Mouse (Mus musculus) intestine, embryonic 15.5 days (tissue): Measurements from ENCODE around the gene Vnn3. TPM values are rescaled to one million over a fixed set of nuclear protein-coding genes. Genes with fewer than 3 reads are reported as not detected.

Experiments
- ATAC-seq: fragments of 200-750 bp; cut with Nextera tagmentation; 2 replicates; pipeline ENCODE4 v1.8.0; 2017; ENCODE audit warnings: moderate TSS enrichment, moderate library complexity
- H3K27ac ChIP-seq: fragments of 300-500 bp; sonication (generic); 2 replicates; pipeline ENCODE4 v1.5.1; 2015; ENCODE audit warnings: mild to moderate bottlenecking, inconsistent platforms
- H3K27me3 ChIP-seq: fragments of 300-500 bp; sonication (generic); replicated peaks from 2 replicates; pipeline ENCODE4 v1.6.1; 2015; ENCODE audit warnings: inconsistent platforms
- H3K36me3 ChIP-seq: fragments of 300-500 bp; sonication (generic); 2 replicates; pipeline ENCODE4 v1.6.1; 2015; ENCODE audit warnings: inconsistent platforms
- H3K4me1 ChIP-seq: fragments of 300-500 bp; sonication (generic); replicated peaks from 2 replicates; pipeline ENCODE4 v1.6.1; 2015; ENCODE audit warnings: inconsistent platforms
- H3K4me2 ChIP-seq: fragments of 300-500 bp; sonication (generic); replicated peaks from 2 replicates; pipeline ENCODE4 v1.6.1; 2015; ENCODE audit warnings: mild to moderate bottlenecking, inconsistent platforms
- H3K4me3 ChIP-seq: fragments of 300-500 bp; sonication (generic); replicated peaks from 2 replicates; pipeline ENCODE4 v1.5.1; 2015; ENCODE audit warnings: inconsistent platforms
- H3K9ac ChIP-seq: fragments of 300-500 bp; sonication (generic); 2 replicates; pipeline ENCODE4 v1.6.1; 2015; ENCODE audit warnings: inconsistent platforms
- H3K9me3 ChIP-seq: fragments of 300-500 bp; sonication (generic); 2 replicates; pipeline ENCODE4 v1.6.1; 2016; ENCODE audit warnings: inconsistent platforms
- WGBS: fragments of 180-500 bp; shearing (Covaris S2); methylation state at CpG from one replicate; pipeline ENCODE4 v1.1.7; 2015; 5-methylcytosine and 5-hydroxymethylcytosine counted together
- polyA plus RNA-seq: library from polyadenylated mRNA; unstranded; fragments of >200 nt; fragmentation: Nextera tagmentation; extraction: Ambion mirVana; gene quantifications from 2 replicates; pipeline ENCODE4 v1.2.1, GENCODE M21; 2015

The Vnn3 gene
- polyA plus RNA-seq, 1 experiment from 2014 or later, result 0.28 TPM

- Histone ChIP-seq H3K27ac (no peak overlapping the region), H3K4me1 (no peaks in the 10 kb centered on the region), H3K4me3 (no peak overlapping the region), H3K4me2 (no peak overlapping the region), H3K9ac (no peak overlapping the region), H3K9me3 (no peaks in the 10 kb centered on the region), H3K36me3 (no peaks in the 10 kb centered on the region), H3K27me3 (no peaks in the 10 kb centered on the region)
- WGBS, result 80% methylated on average over 3 of the region's 3 CpGs
- no peak for ATAC-seq
Observed at GRCm38 (mm10) chr10:23837115-23837514, 14.1 kb upstream of the Vnn3 start.

GRCm38 (mm10) chr10:23838910-23839309 lies 12.4 kb upstream of the Vnn3 start:
- H3K4me1 ChIP-seq, result no peaks in the 10 kb centered on the region
- no peaks in the 10 kb centered on the region for H3K27me3 ChIP-seq
- H3K4me2 ChIP-seq, result no peak overlapping the region
- no peaks in the 10 kb centered on the region for H3K9me3 ChIP-seq
- H3K4me3 ChIP-seq, result no peak overlapping the region
- ATAC-seq, result peak; percentile 35
- no peaks in the 10 kb centered on the region for H3K36me3 ChIP-seq
- 90% methylated on average over 3 of the region's 3 CpGs for WGBS
- no peak overlapping the region for H3K9ac ChIP-seq
- H3K27ac ChIP-seq, result no peak overlapping the region

GRCm38 (mm10) chr10:23839368-23839767 lies 11.9 kb upstream of the Vnn3 start:
- H3K4me1 ChIP-seq, result no peaks in the 10 kb centered on the region
- H3K27ac ChIP-seq, result no peak overlapping the region
- no peak overlapping the region for H3K4me3 ChIP-seq
- no peak overlapping the region for H3K9ac ChIP-seq
- ATAC-seq, result peak; percentile 83
- 35% methylated on average over 9 of the region's 9 CpGs for WGBS
- no peaks in the 10 kb centered on the region for H3K27me3 ChIP-seq
- H3K9me3 ChIP-seq, result no peaks in the 10 kb centered on the region
- H3K4me2 ChIP-seq, result no peak overlapping the region
- H3K36me3 ChIP-seq, result no peaks in the 10 kb centered on the region

GRCm38 (mm10) chr10:23840496-23840895 lies 10.8 kb upstream of the Vnn3 start:
- H3K4me3 ChIP-seq, result no peak overlapping the region
- no peak overlapping the region for H3K4me2 ChIP-seq
- H3K4me1 ChIP-seq, result no peaks in the 10 kb centered on the region
- WGBS, result 79% methylated on average over 4 of the region's 4 CpGs
- no peaks in the 10 kb centered on the region for H3K9me3 ChIP-seq
- H3K36me3 ChIP-seq, result no peaks in the 10 kb centered on the region
- H3K9ac ChIP-seq, result no peak overlapping the region
- no peaks in the 10 kb centered on the region for H3K27me3 ChIP-seq
- no peak overlapping the region for H3K27ac ChIP-seq
- no peak for ATAC-seq

GRCm38 (mm10) chr10:23852096-23852495 lies 834 bp downstream of the Vnn3 start:
- H3K4me3 ChIP-seq, result no peak overlapping the region
- H3K27ac ChIP-seq, result no peak overlapping the region
- no peak overlapping the region for H3K4me2 ChIP-seq
- H3K9ac ChIP-seq, result no peak overlapping the region
- WGBS, result 89% methylated on average over 2 of the region's 2 CpGs
- H3K4me1 ChIP-seq, result no peaks in the 10 kb centered on the region
- no peaks in the 10 kb centered on the region for H3K27me3 ChIP-seq
- H3K9me3 ChIP-seq, result no peaks in the 10 kb centered on the region
- no peaks in the 10 kb centered on the region for H3K36me3 ChIP-seq
- ATAC-seq, result no peak

- Histone ChIP-seq H3K9ac (no peak overlapping the region), H3K27me3 (no peaks in the 10 kb centered on the region), H3K27ac (no peak overlapping the region), H3K4me3 (no peak overlapping the region), H3K36me3 (no peaks in the 10 kb centered on the region), H3K4me1 (no peaks in the 10 kb centered on the region), H3K4me2 (no peak overlapping the region), H3K9me3 (no peaks in the 10 kb centered on the region)
- ATAC-seq, result peak; percentile 85
- 66% methylated on average over 9 of the region's 9 CpGs for WGBS
Observed at GRCm38 (mm10) chr10:23864362-23865312, 13.4 kb downstream of the Vnn3 start.

- 90% methylated on average over 6 of the region's 6 CpGs for WGBS
- Histone ChIP-seq H3K4me1 (no peaks in the 10 kb centered on the region), H3K9me3 (no peaks in the 10 kb centered on the region), H3K27me3 (no peaks in the 10 kb centered on the region), H3K9ac (no peak overlapping the region), H3K4me3 (no peak overlapping the region), H3K36me3 (no peaks in the 10 kb centered on the region), H3K27ac (no peak overlapping the region), H3K4me2 (no peak overlapping the region)
- no peak for ATAC-seq
Observed at GRCm38 (mm10) chr10:23880695-23881094, 29.4 kb downstream of the Vnn3 start.

- Histone ChIP-seq H3K27me3 (no peaks in the 10 kb centered on the region), H3K4me3 (no peak overlapping the region), H3K4me2 (no peak overlapping the region), H3K27ac (no peak overlapping the region), H3K9me3 (no peaks in the 10 kb centered on the region), H3K9ac (no peak overlapping the region), H3K4me1 (no peaks in the 10 kb centered on the region), H3K36me3 (no peaks in the 10 kb centered on the region)
- ATAC-seq, result no peak
- whole genome bisulfite sequencing, result 77% methylated on average over 1 of the region's 1 CpGs
Observed at GRCm38 (mm10) chr10:23884910-23885309, 33.6 kb downstream of the Vnn3 start.

- 79% methylated on average over 3 of the region's 3 CpGs for whole genome bisulfite sequencing
- no peak overlapping the region for H3K27ac ChIP-seq
- no peaks in the 10 kb centered on the region for H3K4me1 ChIP-seq
- no peak for ATAC-seq
- H3K36me3 ChIP-seq, result no peaks in the 10 kb centered on the region
- H3K27me3 ChIP-seq, result no peaks in the 10 kb centered on the region
- H3K9ac ChIP-seq, result no peak overlapping the region
- no peak overlapping the region for H3K4me2 ChIP-seq
- H3K9me3 ChIP-seq, result no peaks in the 10 kb centered on the region
- no peak overlapping the region for H3K4me3 ChIP-seq
Observed at GRCm38 (mm10) chr10:23886060-23886459, 34.8 kb downstream of the Vnn3 start.

GRCm38 (mm10) chr10:23892987-23893386 lies 41.7 kb downstream of the Vnn3 start:
- H3K27me3 ChIP-seq, result no peaks in the 10 kb centered on the region
- no peaks in the 10 kb centered on the region for H3K36me3 ChIP-seq
- 0 out of 2 replicates have a peak, but pooled peaks cover 4% of the 10 kb centered on the region for H3K4me1 ChIP-seq
- WGBS, result 85% methylated on average over 1 of the region's 1 CpGs
- H3K27ac ChIP-seq, result no peak overlapping the region
- no peaks in the 10 kb centered on the region for H3K9me3 ChIP-seq
- ATAC-seq, result no peak
- no peak overlapping the region for H3K9ac ChIP-seq
- H3K4me3 ChIP-seq, result no peak overlapping the region
- H3K4me2 ChIP-seq, result no peak overlapping the region

GRCm38 (mm10) chr10:23894601-23895349 lies 43.5 kb downstream of the Vnn3 start, which contains the start of gene Vnn1:
Vnn1 (plus strand) TSS chr10:23894688.
- H3K4me3 ChIP-seq, result peak within 1 kb of the TSS; percentile 30
- 16% methylated on average over 21 of the region's 21 CpGs for whole genome bisulfite sequencing
- H3K27ac ChIP-seq, result no peak within 1 kb of the TSS
- H3K4me1 ChIP-seq, result 0 out of 2 replicates have a peak, but pooled peaks cover 4% of the 10 kb centered on the region
- no peaks in the 10 kb centered on the region for H3K9me3 ChIP-seq
- no peaks in the 10 kb centered on the region for H3K36me3 ChIP-seq
- peak within 1 kb of the TSS; percentile 31; the same call in 1 of the 2 replicates for H3K9ac ChIP-seq
- H3K27me3 ChIP-seq, result no peaks in the 10 kb centered on the region
- peak within 1 kb of the TSS; percentile 74 for H3K4me2 ChIP-seq
- ATAC-seq, result peak; percentile 74; the same call in 1 of the 2 replicates

GRCm38 (mm10) chr10:23895376-23895775 lies 44.1 kb downstream of the Vnn3 start:
- Histone ChIP-seq H3K4me1 (0 out of 2 replicates have a peak, but pooled peaks cover 4% of the 10 kb centered on the region), H3K36me3 (no peaks in the 10 kb centered on the region), H3K9me3 (no peaks in the 10 kb centered on the region), H3K4me3 (no peak overlapping the region), H3K4me2 (peak overlapping the region; percentile 74; the same call in 1 of the 2 replicates), H3K27ac (no peak overlapping the region), H3K9ac (no peak overlapping the region), H3K27me3 (no peaks in the 10 kb centered on the region)
- no peak for ATAC-seq
- 65% methylated on average over 7 of the region's 7 CpGs for WGBS
